Mouse (Mus musculus): Measurements from ENCODE around the gene Smg6. TPM values are rescaled to one million over a fixed set of nuclear protein-coding genes. Genes with fewer than 3 reads are reported as not detected.

The Smg6 gene
- total RNA-seq, 4 experiments from 2014 or later, result 10.3 to 13.0 (median 11.7) TPM

- no peak for DNase-seq (ENCODE audit: low spot score in 2 of 2)
Measured at GRCm38 (mm10) chr11:75046638-75047037, 121.0 kb downstream of the Smg6 start.

DNA sequence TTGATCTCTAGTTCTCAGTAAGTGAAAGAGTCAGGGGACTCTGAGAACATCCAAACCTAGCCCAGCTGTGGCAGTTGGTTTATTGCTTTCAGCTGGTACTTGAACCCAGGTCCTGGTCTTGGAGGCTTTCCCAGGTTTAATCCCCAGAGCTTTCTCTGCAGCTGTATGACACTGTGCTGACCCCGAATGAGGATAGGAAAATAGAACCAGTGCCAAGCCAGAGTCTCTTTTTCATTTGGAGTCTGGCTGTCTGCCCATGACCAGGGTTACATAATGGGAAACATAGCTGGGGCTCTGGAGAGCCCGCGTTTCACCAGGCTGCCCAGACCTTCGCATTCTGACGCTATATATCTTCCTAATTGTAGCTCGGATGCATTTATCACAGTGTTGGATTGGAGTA, 121.4 kb downstream of the Smg6 start:
- peak; percentile 84 to 91 for DNase-seq (ENCODE audit: low spot score in 2 of 2)

DNA sequence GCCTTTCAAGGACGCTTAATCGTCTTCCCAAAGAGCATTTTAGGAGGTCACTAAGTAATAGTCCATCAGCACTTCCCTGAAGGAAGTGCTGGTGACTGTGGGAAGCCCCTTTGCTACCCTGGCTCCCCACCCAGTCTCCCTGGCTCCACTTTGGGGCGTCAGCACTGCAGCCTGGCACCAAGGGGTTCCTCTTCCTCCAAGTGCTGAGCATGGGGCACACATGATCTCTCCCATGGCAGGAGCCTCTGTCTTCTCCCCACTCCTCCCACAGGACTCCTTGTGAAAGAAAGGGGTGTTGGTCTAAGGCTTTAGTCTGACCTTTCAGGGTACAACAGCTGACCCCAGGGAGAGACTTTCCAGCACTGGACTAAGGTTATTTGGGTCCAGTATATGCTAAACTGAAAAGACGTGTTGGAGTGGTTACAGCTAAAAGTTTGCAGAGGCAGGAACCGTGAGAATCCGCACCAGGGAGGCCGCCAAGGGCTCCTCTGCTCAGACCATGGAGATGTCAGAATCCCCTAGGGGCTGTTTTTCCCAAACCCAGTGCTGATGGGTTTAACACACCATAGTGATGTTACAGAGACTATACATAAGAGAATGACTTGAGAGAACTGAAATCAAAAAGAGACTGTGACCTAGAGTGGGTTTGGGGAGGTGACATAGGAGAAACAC, 122.2 kb downstream of the Smg6 start:
- peak in 1 of 2 experiments; percentile 40 for DNase-seq (ENCODE audit: low spot score in 2 of 2)

DNA sequence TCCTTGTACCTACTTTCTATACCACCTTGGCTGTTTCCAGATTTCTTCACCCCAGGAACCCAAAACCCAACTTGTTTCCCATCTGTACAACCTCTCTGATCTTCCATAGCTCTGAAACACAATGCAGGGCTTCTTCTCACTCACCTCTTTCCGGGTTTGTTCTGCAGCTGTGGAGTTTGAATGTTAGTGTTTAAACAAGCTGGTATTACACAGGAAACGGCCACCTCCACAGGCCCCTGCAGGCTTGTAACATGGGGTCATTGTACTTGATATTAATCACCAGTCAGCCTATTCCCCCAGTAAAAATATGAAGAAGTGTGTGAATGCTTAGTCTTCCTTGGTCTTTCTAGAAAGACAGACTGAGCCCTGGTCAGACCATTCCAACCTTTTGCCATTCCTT, 123.5 kb downstream of the Smg6 start:
- DNase-seq (ENCODE audit: low spot score in 2 of 2), result no peak

DNA sequence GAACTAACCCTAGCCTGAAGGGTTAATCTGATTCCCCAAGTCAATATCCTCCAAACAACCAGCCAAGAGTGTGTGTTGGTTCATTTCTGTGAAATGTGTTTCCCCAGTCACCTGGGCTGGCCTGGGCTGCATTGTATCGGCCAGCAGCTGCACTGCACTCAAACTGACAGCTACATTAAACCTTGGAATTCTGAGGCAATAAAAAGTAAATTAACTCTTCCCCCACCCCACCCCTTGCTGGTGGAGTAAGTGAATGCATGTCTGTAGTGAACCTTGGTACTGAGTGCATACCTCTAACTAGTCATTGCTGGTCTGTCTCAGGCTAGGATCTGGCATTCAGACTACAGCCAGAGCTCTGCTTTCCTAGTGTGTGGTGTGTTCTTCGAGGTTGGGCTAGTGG, 124.2 kb downstream of the Smg6 start:
- no peak for DNase-seq (ENCODE audit: low spot score in 2 of 2)

DNA sequence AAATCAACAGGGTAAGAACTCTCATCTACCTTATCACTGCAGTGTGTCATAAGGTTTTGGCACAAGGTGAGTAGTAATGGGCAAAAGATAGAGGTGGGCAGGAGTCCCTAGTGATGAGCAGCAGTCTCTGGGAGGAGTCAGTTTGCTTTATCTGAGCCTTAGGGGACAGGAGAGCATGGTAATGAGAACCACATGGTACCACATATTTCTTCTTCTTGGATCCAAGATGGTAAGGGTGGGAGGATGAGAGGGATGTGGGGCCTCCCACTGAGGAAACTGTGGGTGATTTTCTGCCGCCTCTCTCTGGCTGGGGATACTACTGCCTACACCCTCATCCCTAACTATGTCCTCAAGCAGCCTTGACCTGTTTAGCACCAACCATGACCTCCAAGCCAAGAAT, 125.6 kb downstream of the Smg6 start:
- DNase-seq (ENCODE audit: low spot score in 2 of 2), result no peak

DNA sequence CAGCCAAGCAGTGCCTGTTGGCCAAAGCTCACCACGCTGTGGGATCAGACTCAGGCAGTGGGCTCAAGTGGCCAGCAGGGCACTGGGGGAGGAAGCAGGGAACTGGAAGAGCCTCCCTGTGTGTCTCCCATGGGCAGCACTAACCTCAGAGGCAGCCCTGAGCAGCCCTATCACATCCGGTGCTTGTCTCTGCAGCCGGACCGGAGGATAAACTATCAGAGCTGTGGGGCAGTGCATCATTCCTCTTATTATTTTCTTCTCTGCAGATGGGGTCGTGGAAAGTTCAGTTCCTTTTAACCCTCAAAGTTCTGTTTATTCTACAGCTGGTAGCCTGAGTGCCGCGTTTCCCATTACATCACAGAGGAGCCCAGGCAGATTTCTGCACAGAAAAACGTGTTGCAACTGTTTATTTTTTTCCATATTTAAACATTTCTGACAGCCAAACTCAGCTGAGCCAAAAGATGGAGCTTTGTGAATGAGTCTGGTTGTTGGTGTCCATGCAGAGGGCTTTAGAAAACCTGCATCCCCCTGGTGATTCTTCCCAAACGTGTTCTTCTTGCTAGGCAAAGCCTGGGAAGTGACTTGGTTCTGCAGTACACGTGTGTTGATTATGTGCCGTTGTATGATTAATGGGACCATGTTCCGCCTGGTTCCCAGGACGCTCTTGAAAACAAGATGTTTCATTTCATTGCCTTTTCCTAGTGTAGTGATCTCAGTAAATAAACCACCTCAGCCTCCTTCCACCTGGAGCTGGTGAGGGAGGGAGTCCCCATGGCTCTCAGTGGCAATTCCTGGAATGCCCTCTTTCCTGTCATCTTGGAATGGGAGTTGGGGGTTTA, 126.3 kb downstream of the Smg6 start:
- peak in 1 of 2 experiments; percentile 41 for DNase-seq (ENCODE audit: low spot score in 2 of 2)

- no peak for DNase-seq (ENCODE audit: low spot score in 2 of 2)
Measured at GRCm38 (mm10) chr11:75053020-75053419, 127.4 kb downstream of the Smg6 start.

DNA sequence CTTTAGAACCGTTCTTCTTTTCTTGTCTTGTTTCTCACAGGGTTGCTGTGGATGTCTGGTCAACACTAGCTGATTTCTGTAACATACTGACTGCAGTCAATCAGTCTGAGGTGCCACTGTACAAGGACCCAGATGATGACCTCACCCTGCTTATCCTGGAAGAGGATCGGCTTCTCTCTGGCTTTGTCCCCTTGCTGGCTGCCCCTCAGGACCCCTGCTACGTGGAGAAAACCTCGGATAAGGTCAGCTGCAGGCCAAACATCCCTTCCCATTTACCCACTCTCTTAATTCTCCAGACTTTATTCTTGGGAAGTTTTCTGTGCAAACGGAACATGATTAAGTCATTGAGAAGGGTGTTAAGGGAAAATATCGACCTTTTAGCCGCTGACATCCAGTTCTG, 128.1 kb downstream of the Smg6 start:
- no peak for DNase-seq (ENCODE audit: low spot score in 2 of 2)

DNA sequence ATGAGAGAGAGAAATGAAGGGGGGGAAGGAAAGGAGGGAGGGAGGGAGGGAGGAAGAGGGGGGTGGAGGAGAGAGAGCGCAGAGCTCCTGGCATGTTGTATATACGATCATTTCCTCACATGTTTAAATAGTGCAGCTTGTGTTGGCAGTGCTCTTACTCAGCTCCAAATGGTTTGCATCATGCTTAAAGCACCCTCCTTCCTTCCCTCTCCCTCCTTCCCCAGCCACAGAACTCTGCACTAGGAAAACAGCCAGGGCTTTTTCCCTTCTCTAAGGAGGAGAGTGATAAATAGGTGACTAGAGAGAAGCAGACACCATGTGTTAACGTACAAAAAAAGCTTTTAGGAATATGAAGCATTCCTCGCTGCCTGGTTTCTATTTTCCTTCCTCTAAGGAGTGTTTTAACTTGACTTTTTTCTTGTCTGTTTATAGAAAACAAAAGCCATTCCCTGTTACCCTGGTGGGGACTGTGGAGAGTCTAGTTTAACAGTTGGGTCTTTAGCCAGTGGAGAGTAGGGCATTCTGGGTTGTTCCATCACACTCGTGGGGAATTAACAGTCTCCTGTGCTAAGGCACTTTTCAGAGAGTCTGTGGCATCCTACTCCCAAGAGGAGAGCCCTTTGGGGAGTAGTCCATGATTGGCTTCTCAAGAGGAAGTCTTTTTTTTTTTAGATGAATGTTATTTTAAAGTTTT, 128.7 kb downstream of the Smg6 start:
- DNase-seq (ENCODE audit: low spot score in 2 of 2), result no peak

GRCm38 (mm10) chr11:75054878-75055214, 129.2 kb downstream of the Smg6 start:
- no peak for DNase-seq (ENCODE audit: low spot score in 2 of 2)

GRCm38 (mm10) chr11:75062650-75063049, 137.0 kb downstream of the Smg6 start:
- DNase-seq (ENCODE audit: low spot score in 2 of 2), result no peak

DNA sequence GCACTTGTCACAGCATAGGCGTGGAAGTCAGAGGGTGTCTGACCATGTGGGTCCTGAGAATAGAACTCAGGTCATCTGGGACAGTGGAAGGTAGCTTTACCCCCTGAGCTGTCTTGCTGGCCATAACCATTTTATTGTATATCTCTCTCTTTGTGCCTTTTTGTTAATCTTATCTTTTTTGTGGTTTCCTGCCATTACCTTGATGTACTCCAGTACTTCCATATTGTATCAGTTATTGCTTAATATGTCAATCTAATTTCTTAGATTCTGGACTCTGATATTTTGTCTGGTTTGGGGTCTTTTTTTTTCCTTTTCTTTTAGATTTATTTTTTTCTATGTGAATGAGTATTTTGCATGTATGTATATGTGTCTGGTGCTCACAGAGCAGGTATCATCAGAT, 138.6 kb downstream of the Smg6 start:
- no peak for DNase-seq (ENCODE audit: low spot score in 2 of 2)

- no peak for DNase-seq (ENCODE audit: low spot score in 2 of 2)
Measured at GRCm38 (mm10) chr11:75071352-75071751, 145.7 kb downstream of the Smg6 start.

DNA sequence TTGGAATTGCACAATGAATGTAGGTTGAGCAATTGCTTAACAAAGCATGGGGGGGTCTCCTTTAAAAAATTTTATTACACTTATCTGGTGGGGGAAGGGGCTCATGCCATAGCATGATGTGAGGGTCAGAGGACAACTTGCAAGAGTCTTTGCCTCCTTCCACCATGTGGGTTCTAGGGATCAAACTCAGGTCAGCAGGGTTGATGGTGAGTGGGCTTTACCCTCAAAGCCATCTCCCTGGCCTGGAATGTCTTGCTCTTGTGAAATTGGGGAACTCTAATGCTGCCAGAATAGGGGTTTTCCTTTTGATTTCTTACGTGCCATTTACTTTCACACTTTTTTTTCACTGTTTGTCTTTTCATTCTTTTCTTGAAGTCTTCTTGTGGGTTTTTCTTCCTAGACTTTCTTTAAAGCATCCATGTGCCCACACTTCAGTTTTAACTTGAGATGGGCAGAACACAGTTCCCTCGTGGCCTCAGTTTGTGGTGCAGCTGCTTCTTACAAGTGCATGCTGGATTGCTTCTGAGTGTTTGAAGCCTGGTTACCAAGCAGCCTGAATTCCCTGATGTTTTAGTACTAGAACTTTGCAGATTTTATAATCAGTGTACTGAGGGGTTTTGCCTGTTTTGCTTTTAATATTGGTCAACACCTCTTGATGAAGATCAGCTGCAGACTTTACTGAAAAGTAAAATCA, 147.5 kb downstream of the Smg6 start:
- DNase-seq (ENCODE audit: low spot score in 2 of 2), result no peak

- DNase-seq (ENCODE audit: low spot score in 2 of 2), result no peak
Measured at GRCm38 (mm10) chr11:75073696-75074095, 148.1 kb downstream of the Smg6 start.

- DNase-seq (ENCODE audit: low spot score in 2 of 2), result no peak
Measured at GRCm38 (mm10) chr11:75074543-75074942, 148.9 kb downstream of the Smg6 start.

DNA sequence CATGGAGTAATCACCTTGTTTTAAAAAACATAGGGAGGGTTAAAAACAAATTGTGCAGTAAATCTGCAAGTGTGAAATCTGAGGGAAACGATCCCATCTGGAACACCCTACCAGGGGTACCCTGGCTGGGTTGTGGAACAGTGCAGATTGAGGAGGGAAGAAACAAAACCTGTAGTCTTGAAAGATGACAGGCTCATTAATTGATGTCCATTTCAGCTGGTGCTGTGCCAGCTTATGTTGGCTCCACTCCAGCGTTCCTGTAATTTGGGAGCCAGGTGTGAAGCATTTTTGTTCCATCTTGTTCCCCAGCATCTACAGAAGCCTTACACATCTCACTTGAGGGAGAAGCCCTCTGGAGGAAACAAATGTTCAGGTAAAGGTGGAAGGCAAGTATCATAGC, 153.0 kb downstream of the Smg6 start:
- DNase-seq (ENCODE audit: low spot score in 2 of 2), result no peak

DNA sequence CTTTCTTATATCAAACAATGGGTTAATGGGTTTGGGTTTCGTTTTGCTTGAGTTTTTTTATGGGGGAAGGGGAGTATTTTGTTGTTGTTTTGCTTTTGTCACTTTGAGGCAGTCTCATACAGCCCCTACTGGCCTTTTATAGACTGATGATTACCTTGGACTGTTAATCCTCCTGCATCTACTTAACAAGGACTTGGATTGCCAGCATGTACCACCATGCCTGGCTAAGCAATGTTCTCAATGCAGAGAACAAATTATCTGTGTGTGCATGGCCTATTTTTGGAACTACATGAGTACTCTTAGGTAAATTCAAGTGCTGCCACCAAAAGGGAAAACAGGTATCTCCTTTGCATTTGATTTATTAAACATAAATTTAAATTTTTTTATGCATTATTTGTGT, 157.4 kb downstream of the Smg6 start:
- DNase-seq (ENCODE audit: low spot score in 2 of 2), result no peak

DNA sequence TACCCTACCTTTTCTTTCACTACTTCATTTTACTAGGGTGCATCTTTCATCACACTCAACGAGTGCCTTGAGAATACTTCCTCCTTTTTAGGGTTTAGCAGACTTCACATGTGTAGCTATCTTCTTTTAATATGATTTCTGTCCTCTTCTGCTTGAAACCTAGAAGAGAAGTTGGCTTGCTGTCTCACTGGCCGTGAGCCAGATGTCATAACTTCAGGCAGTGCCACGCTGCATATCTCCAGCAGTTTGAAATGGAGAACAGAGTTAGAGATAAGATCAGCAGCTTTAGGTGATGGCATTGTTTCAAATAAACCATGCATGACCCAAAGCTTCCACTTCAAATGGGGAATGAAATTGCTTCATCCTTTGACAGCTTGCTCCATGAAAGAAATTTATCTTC, 166.5 kb downstream of the Smg6 start:
- no peak for DNase-seq (ENCODE audit: low spot score in 2 of 2)

DNA sequence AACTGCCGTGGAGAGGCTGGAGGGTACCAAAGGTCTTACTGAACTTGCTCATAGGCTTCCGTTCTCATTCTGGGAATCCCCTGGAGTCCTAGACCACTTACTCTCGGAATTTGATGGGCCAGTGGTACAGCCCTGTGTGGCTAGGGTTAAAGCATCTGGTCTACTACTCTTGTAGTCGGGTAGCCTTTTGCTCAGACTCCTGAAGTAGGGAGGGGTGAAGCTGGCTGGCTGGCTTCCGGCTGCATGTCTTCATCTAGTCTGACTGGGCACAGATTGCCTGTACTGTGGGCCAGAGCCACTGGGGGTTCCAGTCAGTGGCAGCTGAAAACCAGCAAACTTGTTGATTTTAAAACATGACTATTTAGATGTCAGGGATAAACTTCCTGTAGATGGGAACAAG, 167.0 kb downstream of the Smg6 start:
- peak in 1 of 2 experiments; percentile 13 for DNase-seq (ENCODE audit: low spot score in 2 of 2)

GRCm38 (mm10) chr11:75094759-75095158, 169.1 kb downstream of the Smg6 start:
- no peak for DNase-seq (ENCODE audit: low spot score in 2 of 2)

Data from gastrocnemius, adult 8-10 months (tissue).